Mouse (Mus musculus) erythroblast, embryonic 14.5 days (primary cell): Measurements from ENCODE around the gene Mysm1. TPM values are rescaled to one million over a fixed set of nuclear protein-coding genes. Genes with fewer than 3 reads are reported as not detected.

Experiments used
- H3K27me3 ChIP-seq: 2 replicates; pipeline ENCODE4 v1.6.1; 2012; ENCODE audit warnings: inconsistent platforms; ENCODE audit not compliant: control insufficient read depth
- H3K36me3 ChIP-seq: 2 replicates; pipeline ENCODE4 v1.6.1; 2012; ENCODE audit warnings: mild to moderate bottlenecking, inconsistent platforms; ENCODE audit not compliant: control insufficient read depth
- H3K4me1 ChIP-seq: 2 replicates; pipeline ENCODE4 v1.6.1; 2012; ENCODE audit warnings: inconsistent platforms; ENCODE audit not compliant: control insufficient read depth
- H3K4me3 ChIP-seq: replicated peaks from 2 replicates; pipeline ENCODE3; 2012; ENCODE audit warnings: moderate library complexity, mild to moderate bottlenecking, inconsistent platforms
- H3K9me3 ChIP-seq: 2 replicates; pipeline ENCODE4 v1.6.1; 2012; ENCODE audit warnings: low read length, inconsistent platforms, mixed read lengths; ENCODE audit not compliant: control insufficient read depth
- GATA1 ChIP-seq: IDR thresholded peaks from 2 replicates; pipeline ENCODE4 v1.6.1; 2012; ENCODE audit warnings: low read length, inconsistent platforms, mixed read lengths
- TAL1 ChIP-seq: IDR thresholded peaks from 3 replicates; pipeline ENCODE4 v1.6.1; 2012; ENCODE audit warnings: low read length, inconsistent platforms, mixed read lengths
- polyA plus RNA-seq: library from polyadenylated mRNA; stranded (reverse); fragments of >175 nt; gene quantifications from 2 replicates; pipeline ENCODE4 v1.2.3, GENCODE M21; 2012

Gene Mysm1
- polyA plus RNA-seq, 1 experiment, result 0.12 TPM

DNA sequence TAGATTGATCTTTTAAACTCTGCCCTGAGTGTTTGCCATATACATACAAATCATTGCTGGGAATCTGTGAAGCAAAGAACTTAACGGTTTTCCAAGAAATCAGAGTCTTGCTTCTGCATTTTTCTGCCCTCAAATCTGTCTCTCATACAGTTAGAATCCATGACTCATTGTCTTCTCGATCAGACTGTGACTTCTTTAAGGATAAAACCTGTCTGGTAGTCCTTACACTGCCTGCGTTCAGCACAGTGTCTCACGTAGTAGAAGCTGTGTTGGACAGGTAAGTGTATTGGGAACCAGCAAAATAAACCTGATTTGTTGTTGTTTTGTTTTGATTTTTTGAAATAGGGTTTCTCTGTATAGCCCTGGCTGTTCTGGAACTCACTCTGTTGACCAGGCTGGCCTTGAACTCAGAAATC lies 608 bp upstream of the Mysm1 start:
- H3K4me1 ChIP-seq, result peaks cover 22% of the 10 kb centered on the region
- no peaks in the 10 kb centered on the region for H3K9me3 ChIP-seq
- H3K4me3 ChIP-seq, result peak overlapping the region; percentile 88
- TF ChIP-seq GATA1 (no peak), TAL1 (no peak)
- H3K27me3 ChIP-seq, result no peaks in the 10 kb centered on the region
- peaks cover 13% of the 10 kb centered on the region for H3K36me3 ChIP-seq

DNA sequence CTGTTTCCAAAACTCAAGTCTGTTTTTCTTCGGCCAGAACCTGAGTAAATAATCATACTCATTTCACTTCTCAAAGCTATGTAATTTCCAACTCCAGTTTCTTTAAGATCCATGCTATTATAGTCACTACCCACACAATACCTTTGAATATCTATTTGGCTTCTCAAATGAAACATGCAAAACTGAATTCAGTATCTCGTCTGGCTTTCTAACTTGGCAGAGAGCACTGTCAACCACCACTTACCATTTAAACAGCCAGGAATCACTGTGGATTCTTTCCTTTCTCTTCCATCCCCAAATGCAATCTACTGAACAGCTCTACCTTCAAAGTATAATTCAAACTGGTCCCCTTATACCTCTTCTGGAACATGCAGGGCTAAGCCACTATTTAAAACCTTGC lies 5.6 kb downstream of the Mysm1 start:
- TF ChIP-seq TAL1 (no peak), GATA1 (no peak)
- peaks cover 52% of the 10 kb centered on the region for H3K36me3 ChIP-seq
- no peak overlapping the region for H3K4me3 ChIP-seq
- peaks cover 13% of the 10 kb centered on the region for H3K4me1 ChIP-seq
- no peaks in the 10 kb centered on the region for H3K27me3 ChIP-seq
- H3K9me3 ChIP-seq, result no peaks in the 10 kb centered on the region

DNA sequence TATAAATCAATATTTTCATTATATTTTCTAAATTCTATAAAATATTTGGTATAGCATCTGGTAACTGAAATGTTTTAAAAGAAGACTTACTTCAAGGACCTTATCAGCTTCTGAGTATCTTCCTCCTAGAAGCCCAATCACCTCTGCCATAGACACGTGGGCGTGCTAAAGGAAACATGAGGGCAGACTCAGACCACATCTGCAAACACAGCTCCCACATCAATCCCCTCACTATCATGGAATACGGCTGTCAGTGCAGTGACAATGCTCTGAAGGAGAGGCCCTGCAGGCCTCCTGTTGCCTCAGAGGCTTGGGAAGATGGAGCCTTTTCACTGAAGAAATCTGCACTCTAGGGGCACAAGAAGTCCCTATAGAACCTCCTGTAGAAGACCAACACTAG lies 26.1 kb downstream of the Mysm1 start:
- Histone ChIP-seq H3K36me3 (peaks cover 81% of the 10 kb centered on the region), H3K4me1 (no peaks in the 10 kb centered on the region), H3K4me3 (no peak overlapping the region), H3K9me3 (no peaks in the 10 kb centered on the region), H3K27me3 (no peaks in the 10 kb centered on the region)
- TF ChIP-seq GATA1, result no peak
- TF ChIP-seq TAL1, result no peak

- no peak for TF ChIP-seq GATA1
- TF ChIP-seq TAL1, result no peak
- Histone ChIP-seq H3K4me3 (no peak overlapping the region), H3K36me3 (peaks cover 33% of the 10 kb centered on the region), H3K27me3 (no peaks in the 10 kb centered on the region), H3K9me3 (no peaks in the 10 kb centered on the region), H3K4me1 (no peaks in the 10 kb centered on the region)
Observed at GRCm38 (mm10) chr4:94941221-94941855, 37.6 kb downstream of the Mysm1 start.

GRCm38 (mm10) chr4:94928743-94929142 lies 50.2 kb downstream of the Mysm1 start, which contains the start of gene Eqtn:
TSS of gene Eqtn (minus strand) at chr4:94928843.
- TF ChIP-seq GATA1 (no peak), TAL1 (no peak)
- H3K4me3 ChIP-seq, result no peak within 1 kb of the TSS
- H3K9me3 ChIP-seq, result no peaks in the 10 kb centered on the region
- no peaks in the 10 kb centered on the region for H3K27me3 ChIP-seq
- no peaks in the 10 kb centered on the region for H3K36me3 ChIP-seq
- no peaks in the 10 kb centered on the region for H3K4me1 ChIP-seq

GRCm38 (mm10) chr4:94901780-94902179 lies 77.1 kb downstream of the Mysm1 start:
- Histone ChIP-seq H3K36me3 (no peaks in the 10 kb centered on the region), H3K9me3 (no peaks in the 10 kb centered on the region), H3K27me3 (no peaks in the 10 kb centered on the region), H3K4me3 (no peak overlapping the region), H3K4me1 (no peaks in the 10 kb centered on the region)
- no peak for TF ChIP-seq GATA1
- no peak for TF ChIP-seq TAL1

GRCm38 (mm10) chr4:94900744-94901143 lies 78.2 kb downstream of the Mysm1 start:
- no peak for TF ChIP-seq TAL1
- TF ChIP-seq GATA1, result no peak
- Histone ChIP-seq H3K36me3 (no peaks in the 10 kb centered on the region), H3K27me3 (no peaks in the 10 kb centered on the region)

More at GRCm38 (mm10) chr4:94900744-94901143, 78.2 kb downstream of the Mysm1 start:
- no peak overlapping the region for H3K4me3 ChIP-seq
- no peaks in the 10 kb centered on the region for H3K4me1 ChIP-seq
- no peaks in the 10 kb centered on the region for H3K9me3 ChIP-seq

Other genes starting within 250 kb of the Mysm1 start
- gene Tek, start 239.8 kb downstream of the Mysm1 start, polyA plus RNA-seq, result not detected in 2 replicates
- not detected in 2 replicates for gene Eqtn, start 50.3 kb downstream of the Mysm1 start, polyA plus RNA-seq
- 13.7 and 15.0 TPM in 2 replicates for gene Jun, start 73.1 kb upstream of the Mysm1 start, polyA plus RNA-seq